Mouse (Mus musculus): ENCODE measurements around the gene Dnah2. TPM values are rescaled to one million over a fixed set of nuclear protein-coding genes. Genes with fewer than 3 reads are reported as not detected.

The Dnah2 gene
- total RNA-seq, 1 experiment: 0.98 TPM

DNA sequence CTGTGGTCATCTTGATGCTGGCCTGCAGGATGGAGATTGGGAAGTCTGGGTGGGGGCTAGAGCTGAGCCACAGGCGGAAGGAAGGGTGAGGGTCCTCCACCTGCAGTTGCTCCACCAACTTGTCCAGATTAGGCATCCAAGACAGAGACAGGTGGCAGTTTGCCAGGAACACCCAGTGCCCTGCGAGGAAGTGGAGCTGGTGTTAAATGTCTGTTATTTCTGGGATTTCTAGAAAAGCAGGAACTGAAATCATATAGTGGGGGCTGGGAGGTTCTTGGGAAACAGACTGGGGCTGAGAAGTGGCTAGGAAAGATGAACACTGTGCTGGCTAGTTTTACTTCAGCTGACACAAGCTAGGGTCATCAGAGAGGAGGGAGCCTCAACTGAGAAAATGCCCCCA is 119.6 kb downstream of the Dnah2 start:
- no peaks in the 10 kb centered on the region for H3K9me3 ChIP-seq (ENCODE audit: control insufficient read depth, insufficient read depth, low read depth, low read length)
- H3K36me3 ChIP-seq (ENCODE audit: control insufficient read depth, insufficient read depth, low read length, poor library complexity, severe bottlenecking): no peaks in the 10 kb centered on the region
- no peak overlapping the region for H3K9ac ChIP-seq (ENCODE audit: insufficient read depth, low read depth, low read length, poor library complexity, severe bottlenecking)
- no peak for DNase-seq (ENCODE audit: low read depth, low spot score)
- TF ChIP-seq MAFK (IDR thresholded peaks at IDR 0.05; ENCODE audit: insufficient read depth, low read depth, low read length): no peak
- TF ChIP-seq HCFC1 (IDR thresholded peaks at IDR 0.05; ENCODE audit: borderline replicate concordance, insufficient read depth, low read length): no peak
- no peak for TF ChIP-seq CHD2 (IDR thresholded peaks at IDR 0.05; ENCODE audit: low read depth, low read length)
- TF ChIP-seq ZC3H11A (IDR thresholded peaks at IDR 0.05; ENCODE audit: borderline replicate concordance, low read depth, low read length): no peak
- TF ChIP-seq ZNF384 (IDR thresholded peaks at IDR 0.05; ENCODE audit: low read depth, low read length): no peak
- peaks cover 2 to 8% of the 10 kb centered on the region in 2 experiments; a peak in 2 of 4 replicates for H3K4me1 ChIP-seq (ENCODE audit: control insufficient read depth in 2 of 2, insufficient read depth in 2 of 2, low read length in 2 of 2, poor library complexity in 1 of 2)
- no peak overlapping the region for H3K27ac ChIP-seq (ENCODE audit: insufficient read depth, low read depth, low read length, poor library complexity, severe bottlenecking)
- no peak overlapping the region for H3K4me3 ChIP-seq (ENCODE audit: insufficient read depth in 1 of 2, low read depth in 1 of 2, low read length in 2 of 2, poor library complexity in 1 of 2, severe bottlenecking in 1 of 2)
- in situ Hi-C loops (cut with MboI; ENCODE audit: low sequenced_read_pairs in 2 of 2, unreplicated experiment in 2 of 2): no loop called here

DNA sequence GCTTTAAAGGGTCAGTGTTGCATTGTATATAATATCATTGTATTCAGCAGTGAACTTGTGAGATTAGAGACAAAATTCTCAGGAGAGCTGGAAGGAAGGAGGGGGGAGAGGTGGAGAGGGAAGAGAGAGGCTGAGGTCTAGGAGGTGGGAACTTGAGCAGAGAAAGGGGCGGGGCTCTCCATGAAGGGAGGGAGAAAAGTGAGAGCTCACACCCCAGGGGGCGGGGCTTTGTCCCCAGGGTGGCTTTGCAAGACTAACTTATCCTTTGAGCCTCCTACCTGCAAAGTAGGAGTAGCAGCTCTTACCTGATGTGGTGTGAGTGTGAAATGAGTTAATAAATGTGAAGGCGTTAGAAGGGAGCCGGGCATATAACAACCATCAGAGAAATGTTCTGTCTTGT is 120.2 kb downstream of the Dnah2 start:
- no peak overlapping the region for H3K4me3 ChIP-seq (ENCODE audit: insufficient read depth in 1 of 2, low read depth in 1 of 2, low read length in 2 of 2, poor library complexity in 1 of 2, severe bottlenecking in 1 of 2)
- H3K36me3 ChIP-seq (ENCODE audit: control insufficient read depth, insufficient read depth, low read length, poor library complexity, severe bottlenecking): no peaks in the 10 kb centered on the region
- H3K27ac ChIP-seq (ENCODE audit: insufficient read depth, low read depth, low read length, poor library complexity, severe bottlenecking): no peak overlapping the region
- H3K9ac ChIP-seq (ENCODE audit: insufficient read depth, low read depth, low read length, poor library complexity, severe bottlenecking): no peak overlapping the region
- no peak for TF ChIP-seq HCFC1 (IDR thresholded peaks at IDR 0.05; ENCODE audit: borderline replicate concordance, insufficient read depth, low read length)
- no peak for TF ChIP-seq ZNF384 (IDR thresholded peaks at IDR 0.05; ENCODE audit: low read depth, low read length)
- no peak for TF ChIP-seq ZC3H11A (IDR thresholded peaks at IDR 0.05; ENCODE audit: borderline replicate concordance, low read depth, low read length)
- no peak for TF ChIP-seq CHD2 (IDR thresholded peaks at IDR 0.05; ENCODE audit: low read depth, low read length)
- TF ChIP-seq MAFK (IDR thresholded peaks at IDR 0.05; ENCODE audit: insufficient read depth, low read depth, low read length): no peak
- H3K4me1 ChIP-seq (ENCODE audit: control insufficient read depth in 2 of 2, insufficient read depth in 2 of 2, low read length in 2 of 2, poor library complexity in 1 of 2): peaks cover 2 to 8% of the 10 kb centered on the region in 2 experiments; a peak in 2 of 4 replicates
- DNase-seq (ENCODE audit: low read depth, low spot score): peak; percentile 90
- in situ Hi-C loops (cut with MboI; ENCODE audit: low sequenced_read_pairs in 2 of 2, unreplicated experiment in 2 of 2): no loop called here
- no peaks in the 10 kb centered on the region for H3K9me3 ChIP-seq (ENCODE audit: control insufficient read depth, insufficient read depth, low read depth, low read length)

GRCm38 (mm10) chr11:69426246-69426645 is 122.7 kb downstream of the Dnah2 start:
- H3K9ac ChIP-seq (ENCODE audit: insufficient read depth, low read depth, low read length, poor library complexity, severe bottlenecking): no peak overlapping the region
- H3K9me3 ChIP-seq (ENCODE audit: control insufficient read depth, insufficient read depth, low read depth, low read length): no peaks in the 10 kb centered on the region
- TF ChIP-seq MAFK (IDR thresholded peaks at IDR 0.05; ENCODE audit: insufficient read depth, low read depth, low read length) (no peak), CHD2 (IDR thresholded peaks at IDR 0.05; ENCODE audit: low read depth, low read length) (no peak), HCFC1 (IDR thresholded peaks at IDR 0.05; ENCODE audit: borderline replicate concordance, insufficient read depth, low read length) (no peak), ZNF384 (IDR thresholded peaks at IDR 0.05; ENCODE audit: low read depth, low read length) (no peak), ZC3H11A (IDR thresholded peaks at IDR 0.05; ENCODE audit: borderline replicate concordance, low read depth, low read length) (no peak)
- H3K4me3 ChIP-seq (ENCODE audit: insufficient read depth in 1 of 2, low read depth in 1 of 2, low read length in 2 of 2, poor library complexity in 1 of 2, severe bottlenecking in 1 of 2): no peak overlapping the region
- H3K4me1 ChIP-seq (ENCODE audit: control insufficient read depth in 2 of 2, insufficient read depth in 2 of 2, low read length in 2 of 2, poor library complexity in 1 of 2): peaks cover 2 to 11% of the 10 kb centered on the region in 2 experiments; a peak in 2 of 4 replicates
- in situ Hi-C loops (cut with MboI; ENCODE audit: low sequenced_read_pairs in 2 of 2, unreplicated experiment in 2 of 2): no loop called here
- no peak for DNase-seq (ENCODE audit: low read depth, low spot score)
- no peak overlapping the region for H3K27ac ChIP-seq (ENCODE audit: insufficient read depth, low read depth, low read length, poor library complexity, severe bottlenecking)
- H3K36me3 ChIP-seq (ENCODE audit: control insufficient read depth, insufficient read depth, low read length, poor library complexity, severe bottlenecking): no peaks in the 10 kb centered on the region

GRCm38 (mm10) chr11:69423885-69424284 is 125.0 kb downstream of the Dnah2 start:
- DNase-seq (ENCODE audit: low read depth, low spot score): no peak
- Histone ChIP-seq H3K4me1 (ENCODE audit: control insufficient read depth in 2 of 2, insufficient read depth in 2 of 2, low read length in 2 of 2, poor library complexity in 1 of 2) (peaks cover 8 to 17% of the 10 kb centered on the region in 2 experiments; a peak in 3 of 4 replicates), H3K36me3 (ENCODE audit: control insufficient read depth, insufficient read depth, low read length, poor library complexity, severe bottlenecking) (no peaks in the 10 kb centered on the region), H3K9ac (ENCODE audit: insufficient read depth, low read depth, low read length, poor library complexity, severe bottlenecking) (no peak overlapping the region), H3K4me3 (ENCODE audit: insufficient read depth in 1 of 2, low read depth in 1 of 2, low read length in 2 of 2, poor library complexity in 1 of 2, severe bottlenecking in 1 of 2) (no peak overlapping the region), H3K27ac (ENCODE audit: insufficient read depth, low read depth, low read length, poor library complexity, severe bottlenecking) (no peak overlapping the region), H3K9me3 (ENCODE audit: control insufficient read depth, insufficient read depth, low read depth, low read length) (no peaks in the 10 kb centered on the region)
- no peak for TF ChIP-seq HCFC1 (IDR thresholded peaks at IDR 0.05; ENCODE audit: borderline replicate concordance, insufficient read depth, low read length)
- no peak for TF ChIP-seq MAFK (IDR thresholded peaks at IDR 0.05; ENCODE audit: insufficient read depth, low read depth, low read length)
- no peak for TF ChIP-seq ZNF384 (IDR thresholded peaks at IDR 0.05; ENCODE audit: low read depth, low read length)
- TF ChIP-seq ZC3H11A (IDR thresholded peaks at IDR 0.05; ENCODE audit: borderline replicate concordance, low read depth, low read length): no peak
- no peak for TF ChIP-seq CHD2 (IDR thresholded peaks at IDR 0.05; ENCODE audit: low read depth, low read length)
- in situ Hi-C loops (cut with MboI; ENCODE audit: low sequenced_read_pairs in 2 of 2, unreplicated experiment in 2 of 2): no loop called here

DNA sequence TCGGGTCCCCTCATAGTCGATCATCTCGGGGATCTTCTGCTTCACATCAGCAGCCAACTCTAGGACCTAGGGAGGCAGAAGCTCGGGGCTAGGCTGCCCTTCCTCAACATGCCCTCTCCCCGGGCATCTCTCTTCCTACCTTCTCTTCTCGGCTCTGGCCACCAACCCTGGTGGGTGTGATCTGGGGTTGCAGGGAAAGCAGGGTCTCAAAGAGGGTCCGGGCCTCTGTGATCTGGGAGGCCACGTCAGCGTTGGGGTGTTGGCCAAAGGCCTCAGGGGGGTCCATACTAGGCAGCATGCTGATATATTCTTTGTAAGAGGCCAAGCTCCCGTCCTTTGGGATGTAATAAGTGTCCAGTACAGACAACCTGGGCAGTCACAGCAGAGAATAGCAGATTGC is 126.1 kb downstream of the Dnah2 start:
- no peak for DNase-seq (ENCODE audit: low read depth, low spot score)
- TF ChIP-seq ZNF384 (IDR thresholded peaks at IDR 0.05; ENCODE audit: low read depth, low read length) (no peak), ZC3H11A (IDR thresholded peaks at IDR 0.05; ENCODE audit: borderline replicate concordance, low read depth, low read length) (no peak), CHD2 (IDR thresholded peaks at IDR 0.05; ENCODE audit: low read depth, low read length) (no peak), HCFC1 (IDR thresholded peaks at IDR 0.05; ENCODE audit: borderline replicate concordance, insufficient read depth, low read length) (no peak), MAFK (IDR thresholded peaks at IDR 0.05; ENCODE audit: insufficient read depth, low read depth, low read length) (no peak)
- Histone ChIP-seq H3K4me3 (ENCODE audit: insufficient read depth in 1 of 2, low read depth in 1 of 2, low read length in 2 of 2, poor library complexity in 1 of 2, severe bottlenecking in 1 of 2) (no peak overlapping the region), H3K9ac (ENCODE audit: insufficient read depth, low read depth, low read length, poor library complexity, severe bottlenecking) (no peak overlapping the region), H3K27ac (ENCODE audit: insufficient read depth, low read depth, low read length, poor library complexity, severe bottlenecking) (no peak overlapping the region), H3K36me3 (ENCODE audit: control insufficient read depth, insufficient read depth, low read length, poor library complexity, severe bottlenecking) (no peaks in the 10 kb centered on the region), H3K4me1 (ENCODE audit: control insufficient read depth in 2 of 2, insufficient read depth in 2 of 2, low read length in 2 of 2, poor library complexity in 1 of 2) (peaks cover 8 to 15% of the 10 kb centered on the region in 2 experiments; a peak in 3 of 4 replicates), H3K9me3 (ENCODE audit: control insufficient read depth, insufficient read depth, low read depth, low read length) (no peaks in the 10 kb centered on the region)
- in situ Hi-C loops (cut with MboI; ENCODE audit: low sequenced_read_pairs in 2 of 2, unreplicated experiment in 2 of 2): no loop called here
